Mouse (Mus musculus): ENCODE results near the gene Akirin2.

Akirin2 gene

DNA sequence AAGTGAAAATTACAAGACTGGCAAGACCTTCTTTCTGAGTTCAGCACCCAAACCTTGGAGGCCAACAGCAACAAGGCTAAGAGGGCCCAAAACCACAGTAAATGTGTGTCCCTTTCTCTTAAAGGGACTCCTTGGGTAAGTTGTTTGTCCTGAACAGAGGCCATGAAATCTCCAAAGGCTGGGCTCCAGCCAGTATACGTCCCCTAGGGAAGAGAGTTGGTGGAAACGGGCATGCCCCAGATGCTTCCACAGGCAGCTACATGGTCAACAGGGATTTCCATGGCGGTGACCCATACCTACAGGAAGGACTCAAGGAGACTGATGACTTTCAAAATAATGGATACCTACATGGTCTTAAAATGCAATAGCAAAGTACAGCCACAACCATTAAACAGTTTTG lies 32.7 kb downstream of the Akirin2 start:
- in situ Hi-C loops (cut with MboI, MseI), result loop anchor here (25.0 kb wide), 1 partner anchor 1846 kb away; no protein-coding TSS in a partner anchor

DNA sequence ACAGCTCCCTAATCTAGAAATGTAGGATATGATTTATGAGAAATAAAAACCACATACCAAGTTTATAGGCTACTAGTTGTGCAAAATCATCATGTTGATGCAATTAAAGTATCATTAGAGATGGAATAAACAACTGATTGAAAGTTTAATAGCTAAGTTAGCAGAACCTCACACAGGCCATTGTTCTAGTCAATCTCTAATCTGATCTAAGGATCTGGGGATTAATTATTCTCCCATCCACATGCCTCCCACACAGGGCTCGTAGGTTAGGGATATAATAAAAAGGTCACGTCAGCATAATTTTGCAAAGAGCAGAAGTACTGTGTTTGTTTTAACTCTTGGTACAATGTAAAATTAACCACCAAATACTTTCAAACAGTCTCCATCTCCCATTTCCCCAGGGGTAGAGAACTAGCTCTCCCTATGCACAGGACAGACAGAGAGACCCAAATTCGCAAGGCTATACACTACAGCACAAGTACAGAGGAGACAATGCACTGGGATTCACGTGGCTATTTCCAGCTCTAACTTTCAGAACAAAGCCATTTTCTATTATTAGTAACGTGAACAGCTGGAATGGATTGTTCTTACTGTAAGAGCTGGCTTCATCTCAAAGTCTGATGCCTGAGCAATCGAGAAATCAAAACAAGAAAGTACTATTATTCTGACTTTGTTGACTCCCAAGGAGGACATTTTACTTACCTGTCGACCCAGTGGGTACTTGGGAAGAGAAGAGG lies 34.3 kb downstream of the Akirin2 start:
- in situ Hi-C loops (cut with MboI, MseI), result loop anchor here (25.0 kb wide), 1 partner anchor 1848 kb away; no protein-coding TSS in a partner anchor

DNA sequence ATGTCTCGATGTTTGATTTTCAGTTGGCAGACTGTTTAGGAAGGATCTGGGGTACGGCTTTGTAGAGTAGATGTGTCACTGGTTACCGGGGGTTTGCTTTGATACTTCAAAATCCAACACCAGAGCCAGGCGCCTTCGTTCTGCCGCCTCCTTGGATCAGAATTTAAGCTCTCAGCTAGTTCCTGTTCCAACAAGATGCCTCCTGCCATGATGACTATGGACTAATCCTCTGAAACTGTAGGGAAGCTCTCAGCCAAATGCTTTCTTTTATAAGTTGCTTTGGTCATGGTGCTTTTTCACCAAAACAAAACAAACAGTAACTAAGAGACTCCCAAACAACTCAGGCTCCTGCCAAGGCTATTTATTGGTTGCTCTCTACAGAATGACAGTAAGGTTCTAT lies 52.4 kb downstream of the Akirin2 start:
- in situ Hi-C loops (cut with MboI, MseI), result no loop called here

DNA sequence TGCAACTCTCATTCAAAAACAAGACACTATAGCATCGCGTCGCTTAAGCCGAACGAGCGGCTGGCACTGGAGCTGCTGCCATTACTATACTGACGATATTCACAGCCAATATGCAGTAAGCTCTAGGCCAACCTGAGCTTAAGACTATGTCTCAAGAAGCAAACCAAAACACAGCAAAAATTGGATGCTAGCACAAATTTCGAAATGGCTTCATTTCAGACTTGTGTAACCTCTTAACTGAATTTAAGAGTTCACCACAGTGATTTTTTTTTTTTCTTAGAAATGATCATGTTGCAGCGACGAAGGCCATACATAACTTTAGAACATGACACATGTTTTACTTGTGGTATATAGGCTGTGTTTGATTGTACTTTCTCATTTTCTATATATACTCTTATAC lies 55.9 kb downstream of the Akirin2 start:
- in situ Hi-C loops (cut with MboI, MseI), result no loop called here

GRCm38 (mm10) chr4:34613571-34614145 lies 62.9 kb downstream of the Akirin2 start:
- in situ Hi-C loops (cut with MboI, MseI), result loop anchor here (10.0 kb wide), 1 partner anchor 481 kb away; no protein-coding TSS in a partner anchor

- in situ Hi-C loops (cut with MboI, MseI), result loop anchor here (10.0 kb wide), 1 partner anchor 480 kb away; no protein-coding TSS in a partner anchor
These were observed 63.9 kb downstream of the Akirin2 start, which contains the start of the genes Orc3 and Rars2 for GRCm38 (mm10) chr4:34614630-34615094. Gene Orc3, minus strand, starts transcription at chr4:34614944. Gene Rars2, plus strand, starts transcription at chr4:34614957.

DNA sequence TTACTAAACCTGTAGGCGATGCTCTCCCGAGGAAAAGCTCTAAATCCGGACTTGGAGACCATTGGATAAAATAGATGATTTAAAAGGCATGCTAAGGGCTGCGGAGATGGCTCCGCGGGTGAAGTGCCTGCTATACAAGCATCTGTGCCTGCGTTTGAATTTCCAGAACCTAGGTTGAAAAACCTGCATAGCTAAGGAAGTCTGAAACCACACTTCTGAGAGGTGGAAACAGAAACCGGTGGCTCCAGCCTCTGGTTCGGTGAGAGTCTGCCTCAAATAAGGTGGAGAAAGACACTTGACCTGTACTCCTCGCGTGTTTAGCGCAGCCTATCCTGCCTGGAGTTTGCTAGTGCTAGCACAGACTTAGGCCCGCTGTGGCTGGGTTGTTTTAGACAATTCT lies 64.6 kb downstream of the Akirin2 start:
- in situ Hi-C loops (cut with MboI, MseI), result loop anchor here (10.0 kb wide), 1 partner anchor 479 kb away; no protein-coding TSS in a partner anchor

- in situ Hi-C loops (cut with MboI, MseI), result loop anchor here (10.0 kb wide), 1 partner anchor 479 kb away; no protein-coding TSS in a partner anchor
These were observed 65.4 kb downstream of the Akirin2 start for GRCm38 (mm10) chr4:34616146-34616545.
